Mouse (Mus musculus): Measurements from ENCODE around the gene Celf5. TPM values are rescaled to one million over a fixed set of nuclear protein-coding genes. Genes with fewer than 3 reads are reported as not detected.

Celf5 gene
- total RNA-seq, 1 experiment from 2014 or later = not detected

GRCm38 (mm10) chr10:81484441-81485059 is 2.0 kb upstream of the Celf5 start:
- no peak for ATAC-seq (replicated peaks; ENCODE audit: insufficient number of reproducible peaks, low FRiP score, low TSS enrichment, poor library complexity, severe bottlenecking)

DNA sequence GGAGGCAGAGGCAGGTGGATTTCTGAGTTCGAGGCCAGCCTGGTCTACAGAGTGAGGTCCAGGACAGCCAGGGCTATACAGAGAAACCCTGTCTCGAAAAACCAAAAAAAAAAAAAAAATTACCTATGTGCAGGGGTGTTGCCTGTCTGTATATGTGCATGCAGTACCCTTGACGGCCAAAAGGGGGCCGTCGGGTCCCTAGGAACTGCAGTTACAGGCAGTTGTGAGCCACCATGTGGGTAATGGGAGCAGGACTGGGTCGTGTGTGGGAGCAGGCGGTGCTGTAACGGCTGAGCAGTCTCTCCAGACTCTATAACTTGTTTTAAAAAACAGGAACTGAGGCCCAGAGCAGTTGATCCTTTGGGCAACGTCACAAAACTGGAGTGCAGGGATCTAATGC is 1.5 kb upstream of the Celf5 start:
- ATAC-seq (replicated peaks; ENCODE audit: insufficient number of reproducible peaks, low FRiP score, low TSS enrichment, poor library complexity, severe bottlenecking) = peak; percentile 40; the same call in 1 of the 2 replicates

GRCm38 (mm10) chr10:81481605-81482532 is 640 bp downstream of the Celf5 start:
- no peak for ATAC-seq (replicated peaks; ENCODE audit: insufficient number of reproducible peaks, low FRiP score, low TSS enrichment, poor library complexity, severe bottlenecking)

DNA sequence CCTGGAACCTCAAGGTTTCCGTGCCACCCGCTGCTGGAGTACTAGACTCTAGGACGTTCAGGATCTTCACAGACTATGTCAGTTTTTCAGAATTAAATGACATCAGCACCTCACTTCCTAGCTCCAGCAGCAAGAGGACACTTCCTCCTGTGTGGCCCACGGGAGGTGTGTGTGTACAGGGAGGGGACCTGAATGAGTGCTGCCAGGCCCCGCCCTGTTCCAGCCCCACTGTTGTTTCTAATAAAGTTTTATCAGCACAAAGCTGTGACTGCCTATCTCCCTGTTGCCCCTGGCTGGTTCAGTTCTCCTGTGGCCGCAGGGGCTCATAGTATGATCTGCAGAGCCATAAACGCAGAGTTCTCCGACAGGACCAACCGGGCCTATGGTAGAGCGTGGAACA is 8.0 kb downstream of the Celf5 start:
- no peak for ATAC-seq (replicated peaks; ENCODE audit: insufficient number of reproducible peaks, low FRiP score, low TSS enrichment, poor library complexity, severe bottlenecking)

GRCm38 (mm10) chr10:81473003-81473451 is 9.5 kb downstream of the Celf5 start:
- no peak for ATAC-seq (replicated peaks; ENCODE audit: insufficient number of reproducible peaks, low FRiP score, low TSS enrichment, poor library complexity, severe bottlenecking)

DNA sequence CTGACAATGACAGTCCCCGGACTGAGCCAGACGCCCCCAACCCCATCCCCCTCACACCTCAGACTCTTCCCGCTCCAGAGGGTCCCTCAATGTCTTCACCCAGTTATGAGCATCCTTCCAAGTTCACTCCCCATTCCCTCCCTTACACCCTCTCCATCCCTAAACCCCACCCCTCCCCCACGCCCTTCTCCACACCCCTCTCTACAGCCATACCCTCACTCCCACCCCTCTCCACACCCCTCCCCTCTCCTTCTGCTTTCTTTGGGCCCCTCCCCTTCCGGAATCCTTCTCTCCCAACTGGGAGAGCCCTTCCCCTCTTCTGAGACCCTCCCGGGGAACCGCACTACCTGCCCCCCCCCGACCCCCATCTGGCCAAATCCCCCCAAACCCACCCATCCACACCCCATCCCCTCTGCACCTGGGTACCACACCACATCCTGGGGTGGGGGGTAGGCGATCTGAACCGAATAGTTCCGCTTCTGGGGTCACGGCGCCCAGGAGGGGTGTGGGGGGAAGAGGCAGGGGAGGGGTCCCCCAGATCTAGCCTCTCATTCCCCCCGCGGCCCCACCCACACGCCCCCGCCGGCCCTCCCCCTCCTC is 10.0 kb downstream of the Celf5 start:
- no peak for ATAC-seq (replicated peaks; ENCODE audit: insufficient number of reproducible peaks, low FRiP score, low TSS enrichment, poor library complexity, severe bottlenecking)

DNA sequence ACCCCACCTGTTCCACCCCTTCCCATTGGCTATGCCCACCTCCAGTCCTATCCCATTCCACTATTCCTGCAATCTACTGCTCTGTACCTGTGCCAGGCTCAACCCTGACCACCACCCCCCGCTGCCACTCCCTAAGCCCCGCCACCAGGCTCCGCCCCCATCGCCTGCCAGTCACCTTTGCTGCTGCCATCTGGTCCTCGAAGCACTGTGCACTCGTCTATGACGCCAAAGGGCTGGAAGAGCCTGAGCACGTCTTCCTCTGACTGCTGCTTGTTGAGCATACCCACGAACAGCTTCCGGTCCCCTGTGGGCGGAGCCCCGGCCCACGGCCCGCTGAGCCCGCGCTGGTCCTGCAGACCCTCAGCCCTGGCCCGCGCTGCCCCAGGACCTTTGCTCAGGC is 12.1 kb downstream of the Celf5 start:
- ATAC-seq (replicated peaks; ENCODE audit: insufficient number of reproducible peaks, low FRiP score, low TSS enrichment, poor library complexity, severe bottlenecking) = no peak

- ATAC-seq (replicated peaks; ENCODE audit: insufficient number of reproducible peaks, low FRiP score, low TSS enrichment, poor library complexity, severe bottlenecking) = no peak
Observed at GRCm38 (mm10) chr10:81469253-81469652, 13.3 kb downstream of the Celf5 start.

DNA sequence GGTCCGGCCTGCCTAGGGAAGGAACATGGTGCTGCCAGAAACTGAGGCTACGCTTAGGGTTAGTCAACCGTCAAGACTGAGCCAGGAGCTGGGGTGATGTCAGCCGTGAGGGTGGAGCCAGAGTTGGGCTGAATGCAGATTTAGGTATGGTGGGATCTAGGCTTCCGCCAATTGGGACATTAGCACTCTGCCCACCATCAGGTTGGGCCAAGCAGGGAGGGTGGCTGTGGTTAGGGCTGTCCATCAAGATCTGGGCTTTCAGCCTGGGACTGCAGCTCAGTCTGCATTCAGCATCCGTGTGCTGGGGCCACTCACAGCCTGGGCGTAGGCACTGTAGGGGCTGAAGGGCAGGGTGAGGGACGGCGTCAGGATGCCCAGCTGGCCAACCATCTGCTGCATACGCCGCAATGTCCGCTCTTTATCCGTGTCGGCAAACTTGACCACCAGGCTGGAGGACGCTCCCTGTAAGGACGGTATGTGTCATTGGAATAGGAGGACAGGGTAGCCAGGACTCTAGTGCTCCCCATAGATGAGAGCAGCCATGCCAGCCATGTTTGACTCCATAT is 14.8 kb downstream of the Celf5 start:
- no peak for ATAC-seq (replicated peaks; ENCODE audit: insufficient number of reproducible peaks, low FRiP score, low TSS enrichment, poor library complexity, severe bottlenecking)

- no peak for ATAC-seq (replicated peaks; ENCODE audit: insufficient number of reproducible peaks, low FRiP score, low TSS enrichment, poor library complexity, severe bottlenecking)
Observed at GRCm38 (mm10) chr10:81466881-81467280, 15.6 kb downstream of the Celf5 start.

GRCm38 (mm10) chr10:81466066-81466465 is 16.4 kb downstream of the Celf5 start:
- ATAC-seq (replicated peaks; ENCODE audit: insufficient number of reproducible peaks, low FRiP score, low TSS enrichment, poor library complexity, severe bottlenecking) = no peak

DNA sequence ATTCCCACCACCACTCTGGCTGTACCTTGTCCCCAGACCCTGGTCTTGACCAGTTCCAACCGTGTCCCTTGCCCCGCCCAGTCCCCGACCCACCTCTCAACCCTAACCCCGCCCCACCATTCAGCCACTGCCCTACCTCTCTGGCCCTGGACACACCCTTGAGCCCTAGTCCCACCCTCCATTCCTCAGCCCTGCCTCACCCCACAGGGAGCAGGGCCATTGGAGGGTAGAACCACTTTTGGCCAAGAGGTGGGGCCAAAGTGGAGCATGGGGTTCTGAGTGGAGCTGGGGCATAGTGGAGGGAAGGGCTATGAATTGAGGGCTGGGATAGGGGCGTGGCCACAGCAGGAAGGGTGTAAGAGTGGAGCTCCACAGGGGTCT is 17.3 kb downstream of the Celf5 start:
- no peak for ATAC-seq (replicated peaks; ENCODE audit: insufficient number of reproducible peaks, low FRiP score, low TSS enrichment, poor library complexity, severe bottlenecking)

- ATAC-seq (replicated peaks; ENCODE audit: insufficient number of reproducible peaks, low FRiP score, low TSS enrichment, poor library complexity, severe bottlenecking) = peak; percentile 9; the same call in 1 of the 2 replicates
Observed at GRCm38 (mm10) chr10:81464405-81465264, 17.9 kb downstream of the Celf5 start.

GRCm38 (mm10) chr10:81463531-81463930 is 19.0 kb downstream of the Celf5 start:
- no peak for ATAC-seq (replicated peaks; ENCODE audit: insufficient number of reproducible peaks, low FRiP score, low TSS enrichment, poor library complexity, severe bottlenecking)

GRCm38 (mm10) chr10:81462917-81463316 is 19.6 kb downstream of the Celf5 start:
- ATAC-seq (replicated peaks; ENCODE audit: insufficient number of reproducible peaks, low FRiP score, low TSS enrichment, poor library complexity, severe bottlenecking) = no peak

GRCm38 (mm10) chr10:81462415-81462804 is 20.1 kb downstream of the Celf5 start:
- ATAC-seq (replicated peaks; ENCODE audit: insufficient number of reproducible peaks, low FRiP score, low TSS enrichment, poor library complexity, severe bottlenecking) = no peak

DNA sequence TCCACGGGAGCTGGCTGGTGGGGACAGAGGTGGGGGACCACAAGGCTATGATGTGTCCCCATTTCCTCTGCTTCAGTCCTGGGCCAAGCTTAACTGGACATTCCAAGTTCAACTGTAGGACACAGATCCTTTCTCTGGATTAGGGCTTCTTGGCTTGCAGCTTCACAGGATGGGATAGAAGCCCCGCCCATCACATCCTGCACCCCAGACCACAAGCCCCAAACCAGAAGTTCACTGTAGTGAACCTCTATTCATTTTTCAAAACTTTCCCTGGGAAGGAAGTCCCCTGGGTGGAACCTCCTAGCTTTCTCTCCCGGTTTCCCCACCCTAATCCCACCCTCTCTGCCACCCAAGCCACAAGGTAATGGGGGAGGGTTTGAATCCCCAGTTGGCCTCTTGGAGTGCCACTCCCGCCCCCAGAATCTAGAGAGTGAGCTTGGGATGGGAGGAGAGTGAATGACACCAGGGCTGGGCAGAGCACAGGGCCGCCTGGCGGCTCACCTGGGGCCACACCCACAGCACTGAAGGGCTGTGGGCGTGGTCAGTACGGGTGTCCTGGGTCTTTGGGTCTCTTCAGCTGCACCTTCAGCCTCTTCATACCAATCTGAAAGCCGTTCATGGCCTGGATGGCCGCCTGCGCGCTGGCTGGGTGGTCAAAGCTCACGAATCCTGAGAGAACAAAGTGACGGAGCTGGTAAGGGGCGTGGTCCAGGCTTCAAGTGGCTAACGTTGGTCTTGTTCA is 20.7 kb downstream of the Celf5 start:
- no peak for ATAC-seq (replicated peaks; ENCODE audit: insufficient number of reproducible peaks, low FRiP score, low TSS enrichment, poor library complexity, severe bottlenecking)

- no peak for ATAC-seq (replicated peaks; ENCODE audit: insufficient number of reproducible peaks, low FRiP score, low TSS enrichment, poor library complexity, severe bottlenecking)
Observed at GRCm38 (mm10) chr10:81460951-81461350, 21.6 kb downstream of the Celf5 start.

Data from monocyte, adult 5-6 weeks (primary cell).